Mouse (Mus musculus): Measurements from ENCODE around the gene Ank3. TPM values are rescaled to one million over a fixed set of nuclear protein-coding genes. Genes with fewer than 3 reads are reported as not detected.
A peak's percentile ranks its signal among the peaks of the same experiment; 100 is the strongest.

Ank3 gene
- polyA plus RNA-seq, 1 experiment from 2014 or later = 21.6 TPM

GRCm38 (mm10) chr10:69696019-69696418 lies 297.4 kb downstream of the Ank3 start:
- no peak overlapping the region for H3K27ac ChIP-seq (ENCODE audit: low read depth, low read length)
- H3K4me2 ChIP-seq (replicated peaks; ENCODE audit: low read depth) = no peak overlapping the region
- no peak for TF ChIP-seq CTCF (IDR thresholded peaks at IDR 0.05; ENCODE audit: low read depth)
- no peaks in the 10 kb centered on the region for H3K27me3 ChIP-seq (replicated peaks; ENCODE audit: control insufficient read depth, insufficient read depth, low read length)
- no peak for ATAC-seq
- H3K9ac ChIP-seq (ENCODE audit: low read depth, low read length) = no peak overlapping the region
- no peaks in the 10 kb centered on the region for H3K9me3 ChIP-seq (ENCODE audit: control insufficient read depth)
- no peaks in the 10 kb centered on the region for H3K36me3 ChIP-seq (ENCODE audit: control insufficient read depth, insufficient read depth)
- WGBS = 86% methylated on average over 9 of the region's 9 CpGs
- no peak overlapping the region for H3K4me3 ChIP-seq (ENCODE audit: low read depth, low read length)
- H3K4me1 ChIP-seq (replicated peaks; ENCODE audit: control insufficient read depth, insufficient read depth, low read length) = no peaks in the 10 kb centered on the region

GRCm38 (mm10) chr10:69698699-69699098 lies 300.1 kb downstream of the Ank3 start:
- Histone ChIP-seq H3K36me3 (ENCODE audit: control insufficient read depth, insufficient read depth) (no peaks in the 10 kb centered on the region), H3K4me1 (replicated peaks; ENCODE audit: control insufficient read depth, insufficient read depth, low read length) (no peaks in the 10 kb centered on the region), H3K27me3 (replicated peaks; ENCODE audit: control insufficient read depth, insufficient read depth, low read length) (no peaks in the 10 kb centered on the region), H3K9me3 (ENCODE audit: control insufficient read depth) (no peaks in the 10 kb centered on the region), H3K27ac (ENCODE audit: low read depth, low read length) (no peak overlapping the region), H3K4me2 (replicated peaks; ENCODE audit: low read depth) (no peak overlapping the region), H3K4me3 (ENCODE audit: low read depth, low read length) (no peak overlapping the region), H3K9ac (ENCODE audit: low read depth, low read length) (no peak overlapping the region)
- TF ChIP-seq CTCF (IDR thresholded peaks at IDR 0.05; ENCODE audit: low read depth) = no peak
- WGBS = 69% methylated on average over 1 of the region's 1 CpGs
- no peak for ATAC-seq

- no peaks in the 10 kb centered on the region for H3K9me3 ChIP-seq (ENCODE audit: control insufficient read depth)
- H3K4me1 ChIP-seq (replicated peaks; ENCODE audit: control insufficient read depth, insufficient read depth, low read length) = no peaks in the 10 kb centered on the region
- H3K36me3 ChIP-seq (ENCODE audit: control insufficient read depth, insufficient read depth) = no peaks in the 10 kb centered on the region
- no peaks in the 10 kb centered on the region for H3K27me3 ChIP-seq (replicated peaks; ENCODE audit: control insufficient read depth, insufficient read depth, low read length)
- no peak for ATAC-seq
- no peak overlapping the region for H3K9ac ChIP-seq (ENCODE audit: low read depth, low read length)
- WGBS = 43% methylated on average over 4 of the region's 4 CpGs
- H3K4me2 ChIP-seq (replicated peaks; ENCODE audit: low read depth) = no peak overlapping the region
- no peak overlapping the region for H3K27ac ChIP-seq (ENCODE audit: low read depth, low read length)
- H3K4me3 ChIP-seq (ENCODE audit: low read depth, low read length) = no peak overlapping the region
- TF ChIP-seq CTCF (IDR thresholded peaks at IDR 0.05; ENCODE audit: low read depth) = no peak
Observed at GRCm38 (mm10) chr10:69701226-69701625, 302.7 kb downstream of the Ank3 start.

- H3K9me3 ChIP-seq (ENCODE audit: control insufficient read depth) = no peaks in the 10 kb centered on the region
- no peak overlapping the region for H3K27ac ChIP-seq (ENCODE audit: low read depth, low read length)
- TF ChIP-seq CTCF (IDR thresholded peaks at IDR 0.05; ENCODE audit: low read depth) = no peak
- H3K4me1 ChIP-seq (replicated peaks; ENCODE audit: control insufficient read depth, insufficient read depth, low read length) = no peaks in the 10 kb centered on the region
- ATAC-seq = no peak
- WGBS = 33% methylated on average over 17 of the region's 17 CpGs
- H3K4me3 ChIP-seq (ENCODE audit: low read depth, low read length) = no peak overlapping the region; the same call in 1 of the 2 replicates
- no peaks in the 10 kb centered on the region for H3K27me3 ChIP-seq (replicated peaks; ENCODE audit: control insufficient read depth, insufficient read depth, low read length)
- peak overlapping the region; percentile 27 for H3K4me2 ChIP-seq (replicated peaks; ENCODE audit: low read depth)
- no peak overlapping the region for H3K9ac ChIP-seq (ENCODE audit: low read depth, low read length)
- H3K36me3 ChIP-seq (ENCODE audit: control insufficient read depth, insufficient read depth) = no peaks in the 10 kb centered on the region
Observed at GRCm38 (mm10) chr10:69705806-69706768, 307.5 kb downstream of the Ank3 start.

GRCm38 (mm10) chr10:69706851-69707788 lies 308.5 kb downstream of the Ank3 start:
- no peaks in the 10 kb centered on the region for H3K27me3 ChIP-seq (replicated peaks; ENCODE audit: control insufficient read depth, insufficient read depth, low read length)
- 38% methylated on average over 14 of the region's 14 CpGs for WGBS
- no peak overlapping the region for H3K4me2 ChIP-seq (replicated peaks; ENCODE audit: low read depth)
- H3K4me3 ChIP-seq (ENCODE audit: low read depth, low read length) = no peak overlapping the region
- no peaks in the 10 kb centered on the region for H3K36me3 ChIP-seq (ENCODE audit: control insufficient read depth, insufficient read depth)
- no peak for ATAC-seq
- H3K4me1 ChIP-seq (replicated peaks; ENCODE audit: control insufficient read depth, insufficient read depth, low read length) = no peaks in the 10 kb centered on the region
- TF ChIP-seq CTCF (IDR thresholded peaks at IDR 0.05; ENCODE audit: low read depth) = no peak
- no peak overlapping the region for H3K9ac ChIP-seq (ENCODE audit: low read depth, low read length)
- H3K27ac ChIP-seq (ENCODE audit: low read depth, low read length) = no peak overlapping the region
- no peaks in the 10 kb centered on the region for H3K9me3 ChIP-seq (ENCODE audit: control insufficient read depth)

All from intestine, postnatal 0 days (tissue).